Mouse (Mus musculus) C2C12 (cell line): ENCODE data around the gene Zc3h12c. TPM values are rescaled to one million over a fixed set of nuclear protein-coding genes. Genes with fewer than 3 reads are reported as not detected.

ENCODE experiments used
- H3K27me3 ChIP-seq: one replicate; pipeline ENCODE4 v1.6.1; 2011; ENCODE audit not compliant: control insufficient read depth, insufficient read depth, insufficient read length
- H3K36me3 ChIP-seq: one replicate; pipeline ENCODE4 v1.6.1; 2011; ENCODE audit not compliant: control insufficient read depth, insufficient read depth
- H3K4me3 ChIP-seq: one replicate; pipeline ENCODE4 v1.5.1; 2011; ENCODE audit warnings: mild to moderate bottlenecking, control low read depth; ENCODE audit not compliant: poor library complexity, insufficient read depth, severe bottlenecking
- H3K79me2 ChIP-seq: one replicate; pipeline ENCODE4 v1.6.1; 2011; ENCODE audit not compliant: control insufficient read depth, insufficient read depth
- H3K79me3 ChIP-seq: one replicate; pipeline ENCODE4 v1.6.1; 2011; ENCODE audit warnings: low read depth, control low read depth
- H3ac ChIP-seq: one replicate; pipeline ENCODE3; 2011; ENCODE audit warnings: low read depth; ENCODE audit not compliant: control insufficient read depth, insufficient read length
- CEBPB ChIP-seq: IDR thresholded peaks from one replicate; pipeline ENCODE4 v1.6.1; 2011; ENCODE audit warnings: low read depth, mild to moderate bottlenecking, control low read depth, moderate library complexity
- CTCF ChIP-seq: IDR thresholded peaks from one replicate; pipeline ENCODE4 v1.5.1; 2011; ENCODE audit not compliant: control insufficient read depth, insufficient read depth, insufficient read length
- FOSL1 ChIP-seq: IDR thresholded peaks from one replicate; pipeline ENCODE4 v1.8.0; 2011; ENCODE audit warnings: mild to moderate bottlenecking, low read length; ENCODE audit not compliant: poor library complexity, insufficient read depth, severe bottlenecking
- MAX ChIP-seq: IDR thresholded peaks from one replicate; pipeline ENCODE4 v1.6.1; 2011; ENCODE audit warnings: mild to moderate bottlenecking, control low read depth
- MYOD1 ChIP-seq: IDR thresholded peaks from one replicate; pipeline ENCODE4 v1.6.1; 2011; ENCODE audit warnings: low read depth; ENCODE audit not compliant: control insufficient read depth, insufficient read length
- MYOG ChIP-seq: IDR thresholded peaks from one replicate; pipeline ENCODE4 v1.6.1; 2011; ENCODE audit not compliant: control insufficient read depth, insufficient read length; ENCODE audit errors: extremely low read depth
- USF1 ChIP-seq: IDR thresholded peaks from one replicate; pipeline ENCODE4 v1.6.1; 2011; ENCODE audit warnings: low read depth, mild to moderate bottlenecking, control low read depth, moderate library complexity
- polyA plus RNA-seq: library from polyadenylated mRNA; unstranded; fragments of >200 nt; fragmentation: generic; extraction: Trizol; gene quantifications from one replicate; pipeline ENCODE4 v1.2.1, GENCODE M21; 2012; ENCODE audit warnings: missing spikeins

Zc3h12c gene
- polyA plus RNA-seq, 1 experiment, result 1.2 TPM

DNA sequence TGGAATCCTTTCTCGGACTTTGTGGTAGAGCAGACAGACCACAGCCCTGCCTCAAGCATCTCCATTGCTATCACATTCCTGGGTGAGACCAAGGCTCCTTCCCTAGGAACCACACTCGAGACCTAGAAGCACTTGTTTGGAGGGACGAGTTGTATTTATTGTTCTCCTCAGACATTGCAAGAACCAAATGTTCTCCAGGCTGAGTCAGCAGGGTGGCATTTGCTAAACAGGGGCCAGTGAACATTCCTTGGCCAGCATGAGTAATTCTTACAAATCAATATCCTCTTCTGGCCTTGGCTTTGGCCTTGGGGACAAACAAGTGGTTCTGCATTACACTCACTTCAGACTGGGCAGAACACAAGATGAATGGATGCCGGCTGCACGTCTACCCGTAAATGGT lies 62.9 kb downstream of the Zc3h12c start:
- no peaks in the 10 kb centered on the region for H3K36me3 ChIP-seq
- H3K4me3 ChIP-seq, result no peak overlapping the region
- no peak overlapping the region for H3ac ChIP-seq
- TF ChIP-seq CTCF (no peak), MAX (no peak), MYOD1 (no peak), MYOG (no peak), USF1 (no peak), FOSL1 (no peak), CEBPB (no peak)
- no peaks in the 10 kb centered on the region for H3K79me3 ChIP-seq
- H3K79me2 ChIP-seq, result no peaks in the 10 kb centered on the region
- no peaks in the 10 kb centered on the region for H3K27me3 ChIP-seq

DNA sequence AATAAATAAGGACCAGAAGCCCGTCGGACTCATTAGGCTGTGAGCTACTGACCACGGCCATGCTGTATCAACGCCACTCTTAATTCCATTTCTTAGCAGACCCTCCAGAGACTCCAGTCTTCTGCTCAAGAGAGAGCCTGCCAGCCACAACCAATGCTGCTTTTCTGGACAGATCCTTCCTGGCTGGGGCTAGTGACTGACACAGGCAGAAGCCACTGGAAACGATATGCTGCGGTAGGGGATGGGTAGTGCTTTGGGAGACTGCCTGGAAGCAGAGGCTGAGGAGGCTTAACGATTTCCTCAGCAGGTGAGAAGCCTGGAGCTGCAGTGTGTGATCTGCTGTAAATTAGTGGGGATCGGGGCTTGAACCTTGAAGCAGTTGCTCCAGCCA lies 64.2 kb downstream of the Zc3h12c start:
- TF ChIP-seq MYOD1 (no peak), FOSL1 (no peak), MAX (no peak), CEBPB (no peak), MYOG (no peak), USF1 (no peak), CTCF (no peak)
- Histone ChIP-seq H3K79me3 (no peaks in the 10 kb centered on the region), H3ac (no peak overlapping the region), H3K27me3 (no peaks in the 10 kb centered on the region), H3K36me3 (no peaks in the 10 kb centered on the region), H3K4me3 (no peak overlapping the region), H3K79me2 (no peaks in the 10 kb centered on the region)

DNA sequence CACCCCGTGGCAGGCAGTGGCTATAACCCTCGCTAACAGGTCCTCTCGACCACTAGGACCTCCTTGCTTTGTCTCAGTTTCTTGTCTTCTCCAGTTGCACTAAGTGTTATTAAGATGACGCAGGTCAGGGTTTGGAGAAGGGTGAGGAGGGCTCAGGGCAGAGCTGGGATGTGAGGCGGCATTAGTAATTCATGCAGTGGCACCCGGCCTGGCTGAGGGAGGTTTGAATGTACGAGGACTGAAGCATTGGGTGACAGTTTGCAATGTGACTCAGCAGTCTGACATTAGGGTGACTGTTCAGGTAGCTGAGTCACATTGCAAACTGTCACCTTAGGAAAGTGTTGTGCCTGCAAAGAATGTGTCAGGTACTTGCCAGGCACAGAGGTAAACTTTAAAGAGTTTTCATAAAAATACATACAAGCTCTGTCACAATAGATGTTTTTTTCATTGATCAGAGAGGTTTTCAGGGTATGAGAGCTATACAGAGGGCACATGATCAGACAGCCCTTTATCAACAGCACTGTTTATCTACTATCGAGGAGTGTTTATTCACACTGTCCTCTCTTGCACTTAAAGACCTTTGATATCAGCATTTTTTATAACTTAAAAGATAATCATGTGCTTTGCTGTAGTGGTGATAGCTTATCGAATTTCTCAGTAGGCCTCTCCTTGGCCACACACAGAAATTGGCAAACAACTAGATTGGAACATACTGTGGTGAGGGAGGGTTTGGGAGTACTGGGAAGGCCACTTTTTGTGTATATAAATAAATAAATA lies 64.7 kb downstream of the Zc3h12c start:
- Histone ChIP-seq H3K36me3 (no peaks in the 10 kb centered on the region), H3K79me2 (no peaks in the 10 kb centered on the region), H3ac (no peak overlapping the region), H3K4me3 (no peak overlapping the region), H3K27me3 (no peaks in the 10 kb centered on the region), H3K79me3 (no peaks in the 10 kb centered on the region)
- TF ChIP-seq MYOG, result no peak
- TF ChIP-seq USF1, result no peak
- TF ChIP-seq MYOD1, result no peak
- no peak for TF ChIP-seq FOSL1
- no peak for TF ChIP-seq MAX
- TF ChIP-seq CEBPB, result no peak
- no peak for TF ChIP-seq CTCF

DNA sequence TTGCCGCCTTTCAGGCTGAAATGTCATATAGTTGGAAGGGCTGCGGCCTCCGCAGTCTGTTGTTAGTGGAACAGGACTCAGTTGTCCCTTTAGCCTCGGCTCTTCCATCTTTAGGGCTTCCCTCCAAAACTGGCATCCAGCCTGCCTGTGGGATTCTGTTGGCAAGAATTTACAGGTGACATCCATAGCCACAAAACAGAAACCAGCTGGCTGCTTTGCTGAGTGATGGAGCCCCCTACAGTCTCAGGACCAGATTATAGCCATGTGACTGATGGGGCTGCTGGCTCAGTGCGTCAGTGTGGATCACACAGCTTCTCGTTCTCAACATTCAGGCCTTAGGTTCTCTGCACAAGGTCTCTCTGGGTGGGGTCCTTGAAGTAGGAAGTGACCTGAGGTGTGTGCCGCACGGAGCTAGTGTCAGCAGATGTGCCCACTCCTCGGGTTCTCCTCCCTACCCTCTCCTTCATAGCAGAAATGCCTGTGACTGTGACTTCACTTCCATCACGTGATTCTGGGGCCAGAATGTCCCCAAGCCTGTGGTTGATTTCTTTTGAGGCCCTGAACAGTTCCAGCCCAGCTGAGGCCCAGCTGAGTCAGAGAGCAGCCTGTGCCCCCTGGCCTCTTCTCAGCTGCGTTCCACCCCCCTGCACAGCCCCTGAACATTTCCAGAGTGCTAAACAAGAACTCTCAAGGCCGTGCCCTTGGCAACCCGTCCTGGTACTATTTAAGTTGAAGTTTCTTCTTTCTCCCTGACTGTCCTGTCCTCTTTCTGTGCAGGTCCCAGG lies 66.1 kb downstream of the Zc3h12c start:
- H3K79me2 ChIP-seq, result no peaks in the 10 kb centered on the region
- no peak overlapping the region for H3K4me3 ChIP-seq
- TF ChIP-seq CTCF (no peak), USF1 (peak; percentile 65)

DNA sequence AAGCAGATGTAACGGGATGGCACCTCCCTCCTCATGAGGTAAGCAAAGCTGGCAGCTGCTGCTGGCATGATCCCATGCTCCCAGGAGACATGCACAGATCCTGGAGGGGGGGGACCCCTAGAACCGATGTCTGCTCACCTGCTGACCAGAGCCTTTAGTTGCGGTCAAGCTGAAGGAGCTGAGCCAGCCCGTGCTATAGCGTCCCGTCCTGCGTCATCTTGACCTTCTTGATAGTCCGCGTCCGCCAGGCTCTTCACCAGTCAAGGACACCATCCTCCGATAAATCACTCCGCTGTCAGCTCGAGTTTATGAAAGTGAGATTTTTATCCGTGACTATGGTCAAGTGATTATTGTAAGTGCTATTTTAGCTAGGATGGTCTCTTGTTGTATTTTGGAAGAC lies 67.9 kb downstream of the Zc3h12c start:
- Histone ChIP-seq H3K36me3 (no peaks in the 10 kb centered on the region), H3K27me3 (no peaks in the 10 kb centered on the region), H3K79me2 (no peaks in the 10 kb centered on the region), H3K79me3 (no peaks in the 10 kb centered on the region), H3K4me3 (no peak overlapping the region), H3ac (no peak overlapping the region)
- TF ChIP-seq MAX, result no peak
- no peak for TF ChIP-seq MYOD1
- no peak for TF ChIP-seq CEBPB
- TF ChIP-seq CTCF, result no peak
- TF ChIP-seq USF1, result no peak
- TF ChIP-seq FOSL1, result no peak
- TF ChIP-seq MYOG, result no peak

More for the DNA sequence above, 66.1 kb downstream of the Zc3h12c start:
- Histone ChIP-seq H3K36me3 (no peaks in the 10 kb centered on the region), H3K27me3 (no peaks in the 10 kb centered on the region), H3ac (no peak overlapping the region), H3K79me3 (no peaks in the 10 kb centered on the region)

DNA sequence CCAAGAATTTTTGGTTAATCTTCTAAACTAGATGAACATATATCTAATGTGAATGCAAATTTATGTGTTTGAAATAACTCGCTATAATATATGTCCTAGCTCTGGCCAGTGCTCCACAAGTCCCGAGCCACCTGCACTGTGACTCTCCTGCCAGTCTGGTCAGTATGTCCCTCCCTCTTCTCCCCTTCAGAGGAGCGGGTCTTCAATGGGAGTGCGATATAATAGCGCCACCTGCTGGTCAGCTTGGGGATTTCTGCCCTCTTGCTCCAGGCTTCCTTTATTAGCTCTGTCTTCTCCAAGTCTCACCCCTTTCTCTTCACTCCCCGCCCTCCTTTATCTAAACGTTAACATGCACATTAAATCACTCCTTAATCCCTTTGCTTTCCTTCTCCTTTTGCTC lies 69.8 kb downstream of the Zc3h12c start:
- H3K36me3 ChIP-seq, result no peaks in the 10 kb centered on the region
- H3K79me3 ChIP-seq, result no peaks in the 10 kb centered on the region
- H3ac ChIP-seq, result no peak overlapping the region
- TF ChIP-seq MYOD1, result no peak
- TF ChIP-seq CEBPB, result no peak
- TF ChIP-seq FOSL1, result no peak
- no peak for TF ChIP-seq MAX
- no peak for TF ChIP-seq MYOG
- peak; percentile 52 for TF ChIP-seq CTCF
- no peak for TF ChIP-seq USF1
- no peak overlapping the region for H3K4me3 ChIP-seq
- no peaks in the 10 kb centered on the region for H3K79me2 ChIP-seq
- H3K27me3 ChIP-seq, result no peaks in the 10 kb centered on the region
